Mouse (Mus musculus) adrenal gland, postnatal 4 days (tissue): ENCODE results near the gene Frmd5. TPM values are rescaled to one million over a fixed set of nuclear protein-coding genes. Genes with fewer than 3 reads are reported as not detected.
"Not testable (repeated sequence)": the region's sequence is repeated elsewhere in the genome, so short reads cannot be mapped to it uniquely, and the experiment has no call there.

ENCODE experiments used
- DNase-seq, 2 experiments: peaks; one replicate each; pipeline ENCODE4 v3.0.0; 2021 to 2022; ENCODE audit warnings: low spot score in 2 of 2, mixed read lengths in 2 of 2
- total RNA-seq, 2 experiments: library from RNA; stranded (reverse); gene quantifications; 2 replicates each; pipeline ENCODE4 v1.2.3; 2021

Gene Frmd5
- total RNA-seq, 2 experiments from 2014 or later = 88.1 to 103 TPM

GRCm38 (mm10) chr2:121507173-121507950 lies 299.5 kb downstream of the Frmd5 start:
- no peak for DNase-seq

GRCm38 (mm10) chr2:121505942-121506882 lies 300.7 kb downstream of the Frmd5 start, which contains the start of the genes Mfap1a and Wdr76:
Gene Mfap1a, minus strand, starts transcription at chr2:121506665.
Gene Wdr76, plus strand, starts transcription at chr2:121506723.
- DNase-seq = peak; percentile 54 to 78

- not testable (repeated sequence) for DNase-seq
These were observed 305.3 kb downstream of the Frmd5 start for GRCm38 (mm10) chr2:121501550-121501949.

Other genes starting within 250 kb of the Frmd5 start
- 10 to 100 TPM; 87.3 to 89.4 TPM for gene Casc4, start 59.9 kb upstream of the Frmd5 start, total RNA-seq
- gene Ctdspl2, start 148.9 kb upstream of the Frmd5 start, total RNA-seq = 10 to 100 TPM; 51.5 to 55.0 TPM
- gene Mageb3, start 149.0 kb upstream of the Frmd5 start, total RNA-seq = under 1 TPM in 1 of 2 experiments, not detected in 1; 0.17 TPM
- 10 to 100 TPM; 20.9 to 22.9 TPM for gene Eif3j1, start 221.5 kb upstream of the Frmd5 start, total RNA-seq